Mouse (Mus musculus) A20 (cell line): Measurements from ENCODE around the gene Bricd5.
"Not testable (repeated sequence)": the region's sequence is repeated elsewhere in the genome, so short reads cannot be mapped to it uniquely, and the experiment has no call there.

ENCODE experiments used
- DNase-seq: peaks from one replicate; pipeline ENCODE4 v3.0.0-alpha.2; 2011; ENCODE audit warnings: low read depth, low spot score

Gene Bricd5

GRCm38 (mm10) chr17:24473612-24474275 lies at the start of gene Bricd5:
Gene Bricd5 (plus strand): TSS chr17:24473884.
- no peak for DNase-seq

GRCm38 (mm10) chr17:24424489-24424888 lies 49.2 kb upstream of the Bricd5 start:
- no peak for DNase-seq

GRCm38 (mm10) chr17:24425326-24425725 lies 48.4 kb upstream of the Bricd5 start:
- not testable (repeated sequence) for DNase-seq

- DNase-seq: no peak
These were observed 47.8 kb upstream of the Bricd5 start for GRCm38 (mm10) chr17:24425905-24426304.

- DNase-seq: peak; percentile 95
These were observed 47.1 kb upstream of the Bricd5 start, which contains the start of gene Eci1 for GRCm38 (mm10) chr17:24426471-24427169. Gene Eci1 (plus strand): TSS chr17:24426641.

GRCm38 (mm10) chr17:24427170-24427557 lies 46.5 kb upstream of the Bricd5 start:
- DNase-seq: peak; percentile 55

- no peak for DNase-seq
These were observed 44.3 kb upstream of the Bricd5 start for GRCm38 (mm10) chr17:24429201-24429983.

- DNase-seq: peak; percentile 65
These were observed 36.7 kb upstream of the Bricd5 start for GRCm38 (mm10) chr17:24437016-24437415.

GRCm38 (mm10) chr17:24440377-24440776 lies 33.3 kb upstream of the Bricd5 start:
- DNase-seq: no peak

- peak; percentile 30 for DNase-seq
These were observed 32.5 kb upstream of the Bricd5 start for GRCm38 (mm10) chr17:24441148-24441547.

GRCm38 (mm10) chr17:24442107-24442506 lies 31.6 kb upstream of the Bricd5 start:
- DNase-seq: no peak

- no peak for DNase-seq
These were observed 31.0 kb upstream of the Bricd5 start, which contains the start of gene Dnase1l2 for GRCm38 (mm10) chr17:24442632-24443155. Gene Dnase1l2 (minus strand): TSS chr17:24443105.

GRCm38 (mm10) chr17:24443409-24443808 lies 30.3 kb upstream of the Bricd5 start:
- DNase-seq: no peak

GRCm38 (mm10) chr17:24446590-24446989 lies 27.1 kb upstream of the Bricd5 start:
- DNase-seq: no peak

GRCm38 (mm10) chr17:24449507-24449906 lies 24.2 kb upstream of the Bricd5 start:
- no peak for DNase-seq

- DNase-seq: no peak
These were observed 22.5 kb upstream of the Bricd5 start for GRCm38 (mm10) chr17:24451220-24451619.

GRCm38 (mm10) chr17:24453372-24453771 lies 20.3 kb upstream of the Bricd5 start:
- DNase-seq: no peak

GRCm38 (mm10) chr17:24454218-24454755 lies 19.4 kb upstream of the Bricd5 start:
- DNase-seq: no peak

- DNase-seq: peak; percentile 99
These were observed 18.7 kb upstream of the Bricd5 start for GRCm38 (mm10) chr17:24454756-24455522.

- DNase-seq: not testable (repeated sequence)
These were observed 18.0 kb upstream of the Bricd5 start for GRCm38 (mm10) chr17:24455523-24456206.
